Mouse (Mus musculus) thymus, adult 2 months (tissue): Measurements from ENCODE around the gene Nfia.

ENCODE experiments used
- CTCF ChIP-seq: fragments of 200-500 bp; IDR thresholded peaks from 2 replicates; pipeline ENCODE4 v1.5.1; 2012; ENCODE audit warnings: mild to moderate bottlenecking, control low read depth, low read length, moderate library complexity, borderline replicate concordance; ENCODE audit not compliant: control insufficient read depth, poor library complexity, insufficient read depth; ENCODE audit errors: extremely low read depth
- POLR2A ChIP-seq: fragments of 200-500 bp; IDR thresholded peaks from 2 replicates; pipeline ENCODE4 v1.6.1; 2012; ENCODE audit warnings: mild to moderate bottlenecking, low read length, control low read depth, moderate library complexity; ENCODE audit not compliant: control insufficient read depth, poor library complexity, insufficient read depth; ENCODE audit errors: extremely low read depth

GRCm38 (mm10) chr4:98119949-98120531 is 347.5 kb downstream of the Nfia start:
- no peak for TF ChIP-seq CTCF
- TF ChIP-seq POLR2A = no peak
